9 mouse cellular contexts compared by ENCODE assay signal in genomic region chr7:110432301-110432700, GRCm38 (mm10).
DNase-seq lines count a peak whose midpoint lies in the region; ATAC-seq and TF ChIP-seq lines count a peak whose summit lies in the region.
"Had no signal": no experiment of that assay in that cellular context is flagged by ENCODE, and none has a peak within 500 bp of the region (broad histone marks: within the 10 kb centered on the region; RNA-seq: fewer than 3 reads in every experiment).

No protein-coding gene starts in this region.

- H3K4me3 ChIP-seq in forebrain, postnatal 0 days (ENCODE audit: low read depth, low read length) = no peak overlapping the region
- H3K4me3 ChIP-seq in forebrain, embryonic 10.5 days = no peak overlapping the region
- H3K4me3 ChIP-seq in liver, embryonic 13.5 days (replicated peaks) = no peak overlapping the region

- H3K27ac ChIP-seq in forebrain, postnatal 0 days (ENCODE audit: low read depth, low read length) = no peak overlapping the region
- H3K27ac ChIP-seq in forebrain, embryonic 10.5 days = no peak overlapping the region
- H3K27ac ChIP-seq in liver, embryonic 13.5 days = no peak overlapping the region
- H3K27ac ChIP-seq: macrophage had no signal

- no peaks in the 10 kb centered on the region for H3K4me1 ChIP-seq in forebrain, postnatal 0 days (ENCODE audit: insufficient read depth)
- H3K4me1 ChIP-seq in forebrain, embryonic 10.5 days = no peaks in the 10 kb centered on the region
- no peaks in the 10 kb centered on the region for H3K4me1 ChIP-seq in liver, embryonic 13.5 days (replicated peaks)

- no peak overlapping the region for H3K4me2 ChIP-seq in forebrain, postnatal 0 days (ENCODE audit: low read depth)
- no peak overlapping the region for H3K4me2 ChIP-seq in liver, embryonic 13.5 days

- WGBS in forebrain, postnatal 0 days = 24% methylated on average over 4 of the region's 4 CpGs
- 32% methylated on average over 4 of the region's 4 CpGs for WGBS in forebrain, embryonic 10.5 days
- 16% methylated on average over 4 of the region's 4 CpGs for WGBS in liver, embryonic 13.5 days (ENCODE audit: insufficient replicate concordance)

- TF ChIP-seq CTCF in forebrain, postnatal 0 days (IDR thresholded peaks at IDR 0.05; ENCODE audit: low read depth) = peak; percentile 85

- H3K9ac ChIP-seq in forebrain, postnatal 0 days = no peak overlapping the region
- no peak overlapping the region for H3K9ac ChIP-seq in liver, embryonic 13.5 days

- ATAC-seq in forebrain, postnatal 0 days = peak; percentile 61
- ATAC-seq in CD4-positive, CD25-positive, alpha-beta regulatory T cell, adult 4 months = peak; percentile 91
- no peak for ATAC-seq in liver, embryonic 13.5 days (ENCODE audit: low read depth)

- H3K36me3 ChIP-seq in forebrain, postnatal 0 days (ENCODE audit: insufficient read depth) = peaks cover 7% of the 10 kb centered on the region
- H3K36me3 ChIP-seq in forebrain, embryonic 10.5 days (replicated peaks) = peaks cover 9% of the 10 kb centered on the region
- H3K36me3 ChIP-seq in liver, embryonic 13.5 days = no peaks in the 10 kb centered on the region

- no peaks in the 10 kb centered on the region for H3K27me3 ChIP-seq in forebrain, postnatal 0 days (ENCODE audit: insufficient read depth, low read length)
- H3K27me3 ChIP-seq in forebrain, embryonic 10.5 days (ENCODE audit: poor library complexity, severe bottlenecking) = no peaks in the 10 kb centered on the region
- H3K27me3 ChIP-seq in liver, embryonic 13.5 days = no peaks in the 10 kb centered on the region

- H3K9me3 ChIP-seq in forebrain, postnatal 0 days (ENCODE audit: low read length) = no peaks in the 10 kb centered on the region
- no peaks in the 10 kb centered on the region for H3K9me3 ChIP-seq in forebrain, embryonic 10.5 days
- H3K9me3 ChIP-seq in liver, embryonic 13.5 days (replicated peaks) = no peaks in the 10 kb centered on the region

- peak; percentile 72 for DNase-seq in forebrain, postnatal 0 days
- DNase-seq in forebrain, embryonic 10.5 days (ENCODE audit: extremely low spot score, low spot score) = no peak
- DNase-seq in brain, adult 2 months (ENCODE audit: low read depth, low spot score) = peak; percentile 81
- DNase-seq in fibroblast of lung, adult 2 months (ENCODE audit: low read depth) = peak; percentile 31
- DNase-seq in kidney, postnatal 10 days = peak; percentile 79
- peak; percentile 3 for DNase-seq in liver, embryonic 13.5 days
- DNase-seq in right cerebral cortex, postnatal 25 days = peak; percentile 45
